Mouse (Mus musculus) ES-E14 (cell line): ENCODE measurements at regions not wholly inside any gene's neighbourhood (a gene's known extent, or its start where the extent isn't known, plus 50 kb on each side); places are given as distances from the start of the nearest gene placed in this dataset.

ENCODE experiments used
- CHD2 ChIP-seq: IDR thresholded peaks from 2 replicates; pipeline ENCODE4 v1.6.1; 2014; ENCODE audit warnings: mild to moderate bottlenecking, low read depth, low read length, inconsistent platforms
- MAFK ChIP-seq: IDR thresholded peaks from 2 replicates; pipeline ENCODE4 v1.6.1; 2014; ENCODE audit warnings: mild to moderate bottlenecking, low read depth, low read length, inconsistent platforms; ENCODE audit not compliant: insufficient read depth

DNA sequence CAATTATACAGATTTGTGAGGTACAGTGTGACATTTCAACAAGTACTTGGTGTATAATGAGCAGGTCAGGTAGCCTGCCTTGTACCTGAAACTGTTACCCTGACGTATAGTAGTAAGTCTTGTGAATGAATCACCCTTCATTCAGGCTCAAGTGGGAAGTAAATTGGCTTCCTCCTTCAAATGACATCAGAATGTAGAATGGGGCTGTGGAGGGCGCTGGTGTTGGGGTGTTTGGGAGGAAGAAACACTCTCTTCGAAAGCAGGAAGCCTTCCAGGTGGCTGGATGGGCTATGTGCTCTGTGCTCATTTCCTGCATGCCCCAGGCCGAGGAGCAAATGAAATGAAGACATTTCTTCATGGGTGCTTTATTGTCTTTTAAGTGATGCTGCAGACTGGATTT lies 76.3 kb downstream of the Fam43a start:
- TF ChIP-seq CHD2 (no peak), MAFK (no peak)
